Mouse (Mus musculus): ENCODE results near the gene Gm10959.

DNA sequence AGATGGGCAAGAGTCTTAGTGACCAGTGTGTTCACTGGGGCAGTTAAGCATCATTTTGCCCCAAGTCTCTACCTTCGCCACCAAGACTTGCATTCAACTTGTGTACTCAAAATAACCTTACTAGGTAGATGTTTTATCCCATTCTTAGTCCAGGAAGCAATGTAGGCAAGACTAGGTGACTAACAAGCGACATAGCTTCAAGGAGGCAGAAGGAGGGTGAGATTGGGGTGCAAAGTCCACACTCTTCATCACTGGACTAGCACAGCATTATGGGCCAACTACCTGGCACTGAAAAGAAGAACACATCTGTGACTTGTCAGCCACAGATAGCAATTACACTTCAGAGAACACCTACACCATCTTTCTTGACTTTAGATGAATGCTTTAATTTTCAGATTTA lies 42.3 kb downstream of the Gm10959 start:
- TF ChIP-seq CTCF (conservative IDR thresholded peaks at IDR 0.05; ENCODE audit: low read length), result no peak
- TF ChIP-seq NANOG (IDR thresholded peaks at IDR 0.05; ENCODE audit: borderline replicate concordance, low read length), result no peak

Measured in E14TG2a.4 (cell line).